Mouse (Mus musculus): Measurements from ENCODE around the gene Capn7. TPM values are rescaled to one million over a fixed set of nuclear protein-coding genes. Genes with fewer than 3 reads are reported as not detected.
A peak's percentile ranks its signal among the peaks of the same experiment; 100 is the strongest.

The Capn7 gene
- polyA plus RNA-seq, 1 experiment, result 9.3 TPM

- no peak overlapping the region for H3ac ChIP-seq (ENCODE audit: control insufficient read depth, insufficient read length)
- no peak overlapping the region for H3K4me3 ChIP-seq
- H3K36me3 ChIP-seq (ENCODE audit: control insufficient read depth, insufficient read depth), result no peaks in the 10 kb centered on the region
- no peak for TF ChIP-seq E2F4 (IDR thresholded peaks at IDR 0.05; ENCODE audit: insufficient read depth)
- TF ChIP-seq TCF3 (IDR thresholded peaks at IDR 0.05; ENCODE audit: insufficient read length, low read depth), result no peak
- H3K27me3 ChIP-seq (ENCODE audit: control insufficient read depth, insufficient read depth, insufficient read length), result no peaks in the 10 kb centered on the region
- peak overlapping the region; percentile 37 for H3K4me2 ChIP-seq (ENCODE audit: low read depth)
- H3K79me2 ChIP-seq (ENCODE audit: control insufficient read depth, insufficient read depth), result no peaks in the 10 kb centered on the region
These were observed 78.5 kb downstream of the Capn7 start for GRCm38 (mm10) chr14:31414967-31415376.

DNA sequence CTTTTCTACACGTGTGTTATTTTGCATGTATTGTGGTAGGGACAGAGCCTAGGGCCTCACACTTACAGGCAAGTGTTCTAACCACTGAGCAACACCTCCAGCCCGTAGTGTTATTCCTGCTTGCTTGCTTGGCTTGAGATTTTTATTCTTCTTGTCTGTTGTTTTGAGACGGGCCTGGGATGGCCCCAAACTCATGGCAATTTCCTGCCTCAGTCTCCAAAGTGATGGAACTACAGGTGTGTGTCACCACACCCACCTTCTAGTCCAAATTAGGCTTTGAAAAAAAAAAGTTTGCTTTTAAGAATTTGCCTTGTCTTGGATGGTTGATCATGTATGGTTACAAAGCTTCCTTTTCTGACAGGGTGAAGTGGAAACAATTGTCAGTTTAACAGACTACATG is 80.0 kb downstream of the Capn7 start:
- no peak overlapping the region for H3ac ChIP-seq (ENCODE audit: control insufficient read depth, insufficient read length)
- H3K79me2 ChIP-seq (ENCODE audit: control insufficient read depth, insufficient read depth), result no peaks in the 10 kb centered on the region
- no peak overlapping the region for H3K4me2 ChIP-seq (ENCODE audit: low read depth)
- no peak overlapping the region for H3K4me3 ChIP-seq
- H3K36me3 ChIP-seq (ENCODE audit: control insufficient read depth, insufficient read depth), result no peaks in the 10 kb centered on the region
- H3K27me3 ChIP-seq (ENCODE audit: control insufficient read depth, insufficient read depth, insufficient read length), result no peaks in the 10 kb centered on the region
- TF ChIP-seq POLR2A (IDR thresholded peaks at IDR 0.05; ENCODE audit: insufficient read length, low read depth), result no peak

- no peaks in the 10 kb centered on the region for H3K79me2 ChIP-seq (ENCODE audit: control insufficient read depth, insufficient read depth)
- H3K36me3 ChIP-seq (ENCODE audit: control insufficient read depth, insufficient read depth), result no peaks in the 10 kb centered on the region
- H3K4me3 ChIP-seq, result no peak overlapping the region
- H3K27me3 ChIP-seq (ENCODE audit: control insufficient read depth, insufficient read depth, insufficient read length), result no peaks in the 10 kb centered on the region
- TF ChIP-seq MAX (IDR thresholded peaks at IDR 0.05; ENCODE audit: low read depth) (no peak), CEBPB (IDR thresholded peaks at IDR 0.05; ENCODE audit: insufficient read depth, poor library complexity, severe bottlenecking) (no peak), SRF (IDR thresholded peaks at IDR 0.05; ENCODE audit: control insufficient read depth, insufficient read length, low read depth) (no peak), TCF12 (IDR thresholded peaks at IDR 0.05; ENCODE audit: insufficient read depth, poor library complexity, severe bottlenecking) (no peak), TCF3 (IDR thresholded peaks at IDR 0.05; ENCODE audit: insufficient read length, low read depth) (no peak), MYOD1 (IDR thresholded peaks at IDR 0.05; ENCODE audit: control insufficient read depth in 1 of 3, insufficient read length in 2 of 3, low read depth in 2 of 3) (no peak)
- H3ac ChIP-seq (ENCODE audit: control insufficient read depth, insufficient read length), result no peak overlapping the region
- no peak overlapping the region for H3K4me2 ChIP-seq (ENCODE audit: low read depth)
These were observed 80.6 kb downstream of the Capn7 start for GRCm38 (mm10) chr14:31416835-31417549.

- Histone ChIP-seq H3ac (ENCODE audit: control insufficient read depth, insufficient read length) (no peak overlapping the region), H3K4me3 (no peak overlapping the region), H3K79me2 (ENCODE audit: control insufficient read depth, insufficient read depth) (no peaks in the 10 kb centered on the region), H3K27me3 (ENCODE audit: control insufficient read depth, insufficient read depth, insufficient read length) (no peaks in the 10 kb centered on the region), H3K4me2 (ENCODE audit: low read depth) (no peak overlapping the region), H3K36me3 (ENCODE audit: control insufficient read depth, insufficient read depth) (no peaks in the 10 kb centered on the region)
- TF ChIP-seq POLR2A (IDR thresholded peaks at IDR 0.05; ENCODE audit: insufficient read length, low read depth) (no peak), TCF3 (IDR thresholded peaks at IDR 0.05; ENCODE audit: insufficient read length, low read depth) (no peak), USF1 (IDR thresholded peaks at IDR 0.05; ENCODE audit: low read depth) (no peak), E2F4 (IDR thresholded peaks at IDR 0.05; ENCODE audit: insufficient read depth) (no peak), MYOG (IDR thresholded peaks at IDR 0.05; ENCODE audit: control insufficient read depth in 1 of 3, insufficient read depth in 1 of 3, insufficient read length in 2 of 3, low read depth in 2 of 3) (no peak), REST (IDR thresholded peaks at IDR 0.05; ENCODE audit: insufficient read depth, insufficient read length) (no peak)
These were observed 82.8 kb downstream of the Capn7 start for GRCm38 (mm10) chr14:31419279-31419678.

DNA sequence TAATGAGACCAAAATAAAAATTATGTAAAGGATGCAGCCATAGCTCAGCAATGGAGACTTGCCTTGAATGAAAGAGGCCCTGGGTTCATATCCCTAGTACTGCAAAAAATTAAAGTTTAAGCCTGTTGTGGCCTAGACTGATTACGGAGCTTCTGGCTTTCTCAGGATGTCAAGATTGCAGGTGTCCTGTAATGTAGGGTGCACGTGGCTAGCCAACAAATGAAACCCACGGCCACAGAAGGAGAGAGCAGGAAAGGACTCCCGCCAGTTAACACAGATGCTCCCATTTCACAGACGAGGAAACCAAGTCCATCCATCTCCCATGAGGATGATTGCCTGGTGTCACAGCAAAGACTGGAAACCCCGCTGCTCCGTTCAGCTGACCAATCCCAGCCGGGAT is 83.7 kb downstream of the Capn7 start:
- no peak overlapping the region for H3K4me3 ChIP-seq
- TF ChIP-seq POLR2AphosphoS2 (IDR thresholded peaks at IDR 0.05; ENCODE audit: insufficient read length, low read depth) (no peak), CEBPB (IDR thresholded peaks at IDR 0.05; ENCODE audit: insufficient read depth, poor library complexity, severe bottlenecking) (no peak), SRF (IDR thresholded peaks at IDR 0.05; ENCODE audit: control insufficient read depth, insufficient read length, low read depth) (no peak), MYOG (IDR thresholded peaks at IDR 0.05; ENCODE audit: control insufficient read depth in 1 of 3, insufficient read depth in 1 of 3, insufficient read length in 2 of 3, low read depth in 2 of 3) (no peak), E2F4 (IDR thresholded peaks at IDR 0.05; ENCODE audit: insufficient read depth) (no peak), USF1 (IDR thresholded peaks at IDR 0.05; ENCODE audit: low read depth) (no peak), POLR2A (IDR thresholded peaks at IDR 0.05; ENCODE audit: insufficient read length, low read depth) (no peak), TCF3 (IDR thresholded peaks at IDR 0.05; ENCODE audit: insufficient read length, low read depth) (no peak), MAX (IDR thresholded peaks at IDR 0.05; ENCODE audit: low read depth) (no peak), MYOD1 (IDR thresholded peaks at IDR 0.05; ENCODE audit: control insufficient read depth in 1 of 3, insufficient read length in 2 of 3, low read depth in 2 of 3) (no peak), REST (IDR thresholded peaks at IDR 0.05; ENCODE audit: insufficient read depth, insufficient read length) (no peak), TCF12 (IDR thresholded peaks at IDR 0.05; ENCODE audit: insufficient read depth, poor library complexity, severe bottlenecking) (no peak)
- H3K36me3 ChIP-seq (ENCODE audit: control insufficient read depth, insufficient read depth), result no peaks in the 10 kb centered on the region
- H3K27me3 ChIP-seq (ENCODE audit: control insufficient read depth, insufficient read depth, insufficient read length), result no peaks in the 10 kb centered on the region
- no peak overlapping the region for H3ac ChIP-seq (ENCODE audit: control insufficient read depth, insufficient read length)
- H3K4me2 ChIP-seq (ENCODE audit: low read depth), result no peak overlapping the region
- H3K79me2 ChIP-seq (ENCODE audit: control insufficient read depth, insufficient read depth), result no peaks in the 10 kb centered on the region
